Mouse (Mus musculus) embryonic facial prominence, embryonic 13.5 days (tissue): ENCODE data around the gene Polr2a. TPM values are rescaled to one million over a fixed set of nuclear protein-coding genes. Genes with fewer than 3 reads are reported as not detected.

Experiments used
- ATAC-seq: fragments of 200-750 bp; cut with Nextera tagmentation; 2 replicates; pipeline ENCODE4 v1.8.0; 2017; ENCODE audit warnings: low read depth; ENCODE audit not compliant: insufficient number of reproducible peaks, insufficient read depth, low FRiP score, low TSS enrichment
- H3K27ac ChIP-seq: fragments of 300-500 bp; sonication (generic); 2 replicates; pipeline ENCODE4 v1.5.1; 2015; ENCODE audit warnings: moderate library complexity, mild to moderate bottlenecking, inconsistent platforms
- H3K27me3 ChIP-seq: fragments of 300-500 bp; sonication (generic); 2 replicates; pipeline ENCODE4 v1.6.1; 2015; ENCODE audit warnings: mild to moderate bottlenecking, inconsistent platforms
- H3K36me3 ChIP-seq: fragments of 300-500 bp; sonication (generic); 2 replicates; pipeline ENCODE4 v1.6.1; 2015; ENCODE audit warnings: mild to moderate bottlenecking, inconsistent platforms
- H3K4me1 ChIP-seq: fragments of 300-500 bp; sonication (generic); 2 replicates; pipeline ENCODE4 v1.6.1; 2015; ENCODE audit warnings: inconsistent platforms
- H3K4me2 ChIP-seq: fragments of 300-500 bp; sonication (generic); 2 replicates; pipeline ENCODE4 v1.6.1; 2015; ENCODE audit warnings: moderate library complexity, mild to moderate bottlenecking, inconsistent platforms
- H3K4me3 ChIP-seq: fragments of 300-500 bp; sonication (generic); 2 replicates; pipeline ENCODE4 v1.5.1; 2015; ENCODE audit warnings: mild to moderate bottlenecking, inconsistent platforms
- H3K9ac ChIP-seq: fragments of 300-500 bp; sonication (generic); 2 replicates; pipeline ENCODE4 v1.6.1; 2015; ENCODE audit warnings: mild to moderate bottlenecking, inconsistent platforms
- H3K9me3 ChIP-seq: fragments of 300-500 bp; sonication (generic); 2 replicates; pipeline ENCODE4 v1.6.1; 2016; ENCODE audit warnings: inconsistent platforms
- WGBS: fragments of 180-500 bp; shearing (Covaris S2); methylation state at CpG from one replicate; pipeline ENCODE4 v1.1.7; 2015; ENCODE audit warnings: mixed read lengths; 5-methylcytosine and 5-hydroxymethylcytosine counted together
- polyA plus RNA-seq: library from polyadenylated mRNA; unstranded; fragments of >200 nt; fragmentation: Nextera tagmentation; extraction: Ambion mirVana; gene quantifications from 2 replicates; pipeline ENCODE4 v1.2.1, GENCODE M21; 2015

The Polr2a gene
- polyA plus RNA-seq, 1 experiment from 2014 or later = 31.3 TPM

GRCm38 (mm10) chr11:69763551-69763950 is 5.1 kb upstream of the Polr2a start:
- 70% methylated on average over 7 of the region's 7 CpGs for WGBS
- Histone ChIP-seq H3K36me3 (no peaks in the 10 kb centered on the region), H3K4me2 (no peak overlapping the region), H3K4me1 (peaks cover 42% of the 10 kb centered on the region), H3K27me3 (no peaks in the 10 kb centered on the region), H3K27ac (no peak overlapping the region), H3K4me3 (no peak overlapping the region), H3K9ac (no peak overlapping the region), H3K9me3 (no peaks in the 10 kb centered on the region)
- ATAC-seq = no peak

- Histone ChIP-seq H3K27ac (peak within 1 kb of the TSS; percentile 99; the same call in 1 of the 2 replicates), H3K36me3 (no peaks in the 10 kb centered on the region), H3K9ac (no peak within 1 kb of the TSS; the same call in 1 of the 2 replicates), H3K27me3 (no peaks in the 10 kb centered on the region), H3K4me2 (no peak within 1 kb of the TSS), H3K4me1 (peaks cover 34% of the 10 kb centered on the region), H3K4me3 (no peak within 1 kb of the TSS), H3K9me3 (no peaks in the 10 kb centered on the region)
- 75% methylated on average over 1 of the region's 1 CpGs for WGBS
- no peak for ATAC-seq
Measured at GRCm38 (mm10) chr11:69761868-69762267, 3.4 kb upstream of the Polr2a start, which contains the start of gene Slc35g3. Gene Slc35g3, minus strand, starts transcription at chr11:69761968.

GRCm38 (mm10) chr11:69760901-69761200 is 2.4 kb upstream of the Polr2a start:
- Histone ChIP-seq H3K36me3 (no peaks in the 10 kb centered on the region), H3K27ac (peak overlapping the region; percentile 99; the same call in 1 of the 2 replicates), H3K4me1 (peaks cover 35% of the 10 kb centered on the region), H3K4me2 (0 out of 2 replicates have a peak overlapping the region, but pooled peaks have one; percentile 85), H3K9ac (no peak overlapping the region; the same call in 1 of the 2 replicates), H3K4me3 (no peak overlapping the region), H3K27me3 (no peaks in the 10 kb centered on the region), H3K9me3 (no peaks in the 10 kb centered on the region)
- WGBS = 96% methylated on average over 7 of the region's 7 CpGs
- ATAC-seq = no peak

GRCm38 (mm10) chr11:69760160-69760900 is 1.9 kb upstream of the Polr2a start:
- Histone ChIP-seq H3K27ac (peak overlapping the region; percentile 99), H3K36me3 (no peaks in the 10 kb centered on the region), H3K4me1 (peaks cover 38% of the 10 kb centered on the region), H3K4me2 (peak overlapping the region; percentile 85), H3K27me3 (no peaks in the 10 kb centered on the region), H3K9ac (peak overlapping the region; percentile 79), H3K9me3 (no peaks in the 10 kb centered on the region), H3K4me3 (peak overlapping the region; percentile 62; the same call in 1 of the 2 replicates)
- no peak for ATAC-seq
- WGBS = 79% methylated on average over 14 of the region's 14 CpGs

- H3K4me2 ChIP-seq = peak overlapping the region; percentile 85
- WGBS = under 1% methylated on average over 37 of the region's 37 CpGs
- H3K9me3 ChIP-seq = no peaks in the 10 kb centered on the region
- H3K36me3 ChIP-seq = no peaks in the 10 kb centered on the region
- peaks cover 42% of the 10 kb centered on the region for H3K4me1 ChIP-seq
- peak overlapping the region; percentile 62 for H3K4me3 ChIP-seq
- H3K27me3 ChIP-seq = no peaks in the 10 kb centered on the region
- peak; percentile 84 for ATAC-seq
- H3K27ac ChIP-seq = peak overlapping the region; percentile 99
- H3K9ac ChIP-seq = peak overlapping the region; percentile 79
Measured at GRCm38 (mm10) chr11:69758971-69759721, 709 bp upstream of the Polr2a start.

GRCm38 (mm10) chr11:69758090-69758456 is 364 bp downstream of the Polr2a start:
- H3K9ac ChIP-seq = peak overlapping the region; percentile 79
- under 1% methylated on average over 26 of the region's 26 CpGs for WGBS
- H3K9me3 ChIP-seq = no peaks in the 10 kb centered on the region
- peaks cover 45% of the 10 kb centered on the region for H3K4me1 ChIP-seq
- peak; percentile 86 for ATAC-seq
- peak overlapping the region; percentile 62 for H3K4me3 ChIP-seq
- H3K4me2 ChIP-seq = peak overlapping the region; percentile 85
- no peaks in the 10 kb centered on the region for H3K27me3 ChIP-seq
- peak overlapping the region; percentile 99 for H3K27ac ChIP-seq
- H3K36me3 ChIP-seq = no peaks in the 10 kb centered on the region

GRCm38 (mm10) chr11:69757303-69758089 is 941 bp downstream of the Polr2a start:
- peak overlapping the region; percentile 79 for H3K9ac ChIP-seq
- peak overlapping the region; percentile 62 for H3K4me3 ChIP-seq
- no peak for ATAC-seq
- peak overlapping the region; percentile 99 for H3K27ac ChIP-seq
- H3K36me3 ChIP-seq = no peaks in the 10 kb centered on the region
- no peaks in the 10 kb centered on the region for H3K9me3 ChIP-seq
- H3K4me1 ChIP-seq = peaks cover 50% of the 10 kb centered on the region
- H3K4me2 ChIP-seq = peak overlapping the region; percentile 85
- 43% methylated on average over 9 of the region's 9 CpGs for WGBS
- no peaks in the 10 kb centered on the region for H3K27me3 ChIP-seq

- WGBS = 53% methylated on average over 3 of the region's 3 CpGs
- H3K4me2 ChIP-seq = peak overlapping the region; percentile 85
- H3K4me3 ChIP-seq = no peak overlapping the region
- no peaks in the 10 kb centered on the region for H3K36me3 ChIP-seq
- H3K9me3 ChIP-seq = no peaks in the 10 kb centered on the region
- no peaks in the 10 kb centered on the region for H3K27me3 ChIP-seq
- H3K4me1 ChIP-seq = peaks cover 45% of the 10 kb centered on the region
- ATAC-seq = no peak
- H3K27ac ChIP-seq = no peak overlapping the region
- H3K9ac ChIP-seq = no peak overlapping the region
Measured at GRCm38 (mm10) chr11:69754701-69755100, 3.7 kb downstream of the Polr2a start.

- no peak for ATAC-seq
- Histone ChIP-seq H3K4me2 (peak overlapping the region; percentile 85), H3K4me1 (peaks cover 42% of the 10 kb centered on the region), H3K27ac (no peak overlapping the region), H3K4me3 (no peak overlapping the region), H3K9ac (no peak overlapping the region), H3K36me3 (no peaks in the 10 kb centered on the region), H3K9me3 (no peaks in the 10 kb centered on the region), H3K27me3 (no peaks in the 10 kb centered on the region)
- WGBS = 89% methylated on average over 5 of the region's 5 CpGs
Measured at GRCm38 (mm10) chr11:69754233-69754632, 4.2 kb downstream of the Polr2a start.

- Histone ChIP-seq H3K4me2 (no peak overlapping the region), H3K4me1 (peaks cover 42% of the 10 kb centered on the region), H3K9me3 (no peaks in the 10 kb centered on the region), H3K36me3 (peaks cover 4% of the 10 kb centered on the region), H3K9ac (no peak overlapping the region), H3K27me3 (no peaks in the 10 kb centered on the region), H3K27ac (no peak overlapping the region), H3K4me3 (no peak overlapping the region)
- no peak for ATAC-seq
Measured at GRCm38 (mm10) chr11:69752686-69753085, 5.8 kb downstream of the Polr2a start.

- Histone ChIP-seq H3K4me3 (no peak overlapping the region), H3K4me1 (peaks cover 34% of the 10 kb centered on the region), H3K36me3 (peaks cover 14% of the 10 kb centered on the region), H3K9me3 (no peaks in the 10 kb centered on the region), H3K27me3 (no peaks in the 10 kb centered on the region), H3K27ac (no peak overlapping the region), H3K9ac (no peak overlapping the region), H3K4me2 (no peak overlapping the region)
- no peak for ATAC-seq
- WGBS = 74% methylated on average over 3 of the region's 3 CpGs
Measured at GRCm38 (mm10) chr11:69751635-69752034, 6.8 kb downstream of the Polr2a start.
